ENCODE assay signal across 8 mouse cellular contexts in the genomic region with DNA sequence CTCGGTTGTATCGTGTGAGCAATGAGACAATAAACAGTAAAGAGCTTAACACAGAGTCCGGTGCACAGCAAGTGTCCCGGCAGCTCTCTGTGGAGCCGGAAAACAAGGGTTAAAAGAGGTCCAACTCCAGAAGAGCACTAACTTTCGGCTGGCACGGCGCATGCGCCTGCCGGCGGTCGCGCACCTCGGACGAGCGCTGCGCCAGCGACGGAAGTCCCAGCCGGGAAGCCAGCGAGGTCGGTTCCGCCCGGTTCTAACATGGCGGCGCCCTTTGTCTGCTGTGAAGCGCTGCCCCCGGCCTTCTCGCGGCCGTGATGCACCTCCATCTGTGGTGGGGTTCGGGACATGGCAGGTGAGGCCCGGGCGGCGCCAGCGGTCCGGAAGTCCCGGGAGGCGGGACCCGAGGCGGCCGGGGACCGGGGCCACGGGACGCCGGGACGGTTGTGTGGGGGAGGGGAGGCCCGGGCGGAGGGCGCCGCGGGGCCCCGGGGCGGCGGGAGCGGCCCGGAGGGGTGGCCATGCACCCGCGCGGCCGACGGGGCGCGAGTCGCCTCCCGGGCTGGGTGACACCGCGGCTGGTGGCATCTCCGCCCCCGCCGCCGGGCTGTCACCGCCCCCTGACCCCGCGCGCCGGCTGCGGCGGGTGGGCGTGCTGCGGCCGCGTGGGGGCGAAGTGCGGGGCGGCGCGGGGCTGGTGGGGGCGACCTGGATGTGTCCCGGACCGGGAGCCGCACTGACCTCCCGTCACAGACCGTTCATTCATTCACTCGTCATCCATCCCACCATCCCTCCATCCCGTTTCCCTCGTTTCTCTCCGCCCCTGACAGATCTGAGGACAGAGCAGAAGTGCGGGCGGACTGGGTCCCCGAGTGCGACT. TPM values are rescaled to one million over a fixed set of nuclear protein-coding genes. Genes with fewer than 3 reads are reported as not detected.
A peak's percentile ranks its signal among the peaks of the same experiment; 100 is the strongest.
DNase-seq lines count a peak whose midpoint lies in the region; ATAC-seq lines count a peak whose summit lies in the region.

TSS of gene Zbtb17 (plus strand) at position 204 of the 877 bp plus-strand sequence.

- peak within 1 kb of the TSS; percentile 65 for H3K27ac ChIP-seq in hindbrain, embryonic 11.5 days (ENCODE audit: low read depth, low read length)

- ATAC-seq in hindbrain, embryonic 11.5 days (ENCODE audit: low FRiP score), result peak; percentile 94

- peak within 1 kb of the TSS; percentile 60 for H3K4me2 ChIP-seq in hindbrain, embryonic 11.5 days (replicated peaks; ENCODE audit: low read depth, low read length)

- no peaks in the 10 kb centered on the region for H3K27me3 ChIP-seq in hindbrain, embryonic 11.5 days (ENCODE audit: control insufficient read depth, insufficient read depth, low read length)

- under 1% methylated on average over 52 of the region's 102 CpGs for WGBS in hindbrain, embryonic 11.5 days

- DNase-seq in NIH3T3 (ENCODE audit: low read depth), result peak; percentile 93
- DNase-seq in cerebellum, adult 9-11 months, result peak; percentile 87
- peak; percentile 80 to 89 for DNase-seq in frontal cortex, postnatal 10 days (ENCODE audit: low spot score in 2 of 2)
- peak; percentile 95 for DNase-seq in hindbrain, embryonic 11.5 days (ENCODE audit: low spot score)
- peak; percentile 85 to 90 for DNase-seq in layer of hippocampus, postnatal 14 days (ENCODE audit: low spot score in 2 of 2)
- peak; percentile 94 for DNase-seq in lung, postnatal 10 days
- peak; percentile 87 for DNase-seq in ovary, postnatal 14 days (ENCODE audit: low spot score)
- DNase-seq in thymus, postnatal 10 days (ENCODE audit: low spot score in 2 of 2), result peak; percentile 83 to 91

- peaks cover 4% of the 10 kb centered on the region for H3K4me1 ChIP-seq in hindbrain, embryonic 11.5 days (replicated peaks; ENCODE audit: control insufficient read depth, insufficient read depth, low read length)

- peak within 1 kb of the TSS; percentile 85 for H3K9ac ChIP-seq in hindbrain, embryonic 11.5 days (ENCODE audit: low read depth, low read length)

- H3K4me3 ChIP-seq in hindbrain, embryonic 11.5 days (ENCODE audit: low read depth, low read length), result peak within 1 kb of the TSS; percentile 78

- H3K9me3 ChIP-seq in hindbrain, embryonic 11.5 days (ENCODE audit: control insufficient read depth, low read length), result no peaks in the 10 kb centered on the region

- H3K36me3 ChIP-seq in hindbrain, embryonic 11.5 days (ENCODE audit: control insufficient read depth, insufficient read depth, low read length), result peaks cover 4% of the 10 kb centered on the region; the same call in 1 of the 2 replicates

RNA-seq across cellular contexts. Expression of gene Zbtb17, which starts in this region (rescaled TPM):
- 38.9 and 40.4 TPM in 2 replicates for polyA plus RNA-seq in hindbrain, embryonic 11.5 days (2014; fragmentation: Nextera tagmentation; extraction: Ambion mirVana)
- total RNA-seq in layer of hippocampus, postnatal 14 days (2021), result 10 to 100 TPM; 29.3 to 29.8 TPM

Comparison
In these comparisons a context has a peak if more than half of its experiments do, and no peak if none do; other contexts are left out.
1. Peak in every context shown above with its lines: DNase-seq, ATAC-seq, H3K4me3 ChIP-seq and H3K27ac ChIP-seq.